Mouse (Mus musculus) kidney, adult 2 months (tissue): ENCODE results near the gene Stkld1.
"Not testable (repeated sequence)": the region's sequence is repeated elsewhere in the genome, so short reads cannot be mapped to it uniquely, and the experiment has no call there.

Experiments used
- CTCF ChIP-seq: fragments of 200-500 bp; conservative IDR thresholded peaks from 2 replicates; pipeline ENCODE4 v1.5.1; 2011; ENCODE audit warnings: low read depth, mild to moderate bottlenecking, control low read depth, low read length, moderate library complexity, mixed read lengths; ENCODE audit not compliant: insufficient read depth, insufficient read length
- POLR2A ChIP-seq: fragments of 200-500 bp; IDR thresholded peaks from one replicate; pipeline ENCODE4 v1.6.1; 2011; ENCODE audit warnings: low read depth, low read length, control low read depth

- TF ChIP-seq CTCF, POLR2A: not testable (repeated sequence)
Observed at GRCm38 (mm10) chr2:26886170-26886569, 47.7 kb upstream of the Stkld1 start.
